Mouse (Mus musculus) embryonic fibroblast, embryonic 13.5 days (primary cell): Measurements from ENCODE around the gene Slc30a1.

ENCODE experiments used
- CTCF ChIP-seq: IDR thresholded peaks from 2 replicates; pipeline ENCODE4 v1.5.1; 2011; ENCODE audit warnings: mild to moderate bottlenecking, control low read depth, low read length, moderate library complexity, borderline replicate concordance; ENCODE audit not compliant: insufficient read depth
- POLR2A ChIP-seq: IDR thresholded peaks from 2 replicates; pipeline ENCODE4 v1.6.1; 2011; ENCODE audit warnings: low read depth, mild to moderate bottlenecking, control low read depth, low read length, moderate library complexity

DNA sequence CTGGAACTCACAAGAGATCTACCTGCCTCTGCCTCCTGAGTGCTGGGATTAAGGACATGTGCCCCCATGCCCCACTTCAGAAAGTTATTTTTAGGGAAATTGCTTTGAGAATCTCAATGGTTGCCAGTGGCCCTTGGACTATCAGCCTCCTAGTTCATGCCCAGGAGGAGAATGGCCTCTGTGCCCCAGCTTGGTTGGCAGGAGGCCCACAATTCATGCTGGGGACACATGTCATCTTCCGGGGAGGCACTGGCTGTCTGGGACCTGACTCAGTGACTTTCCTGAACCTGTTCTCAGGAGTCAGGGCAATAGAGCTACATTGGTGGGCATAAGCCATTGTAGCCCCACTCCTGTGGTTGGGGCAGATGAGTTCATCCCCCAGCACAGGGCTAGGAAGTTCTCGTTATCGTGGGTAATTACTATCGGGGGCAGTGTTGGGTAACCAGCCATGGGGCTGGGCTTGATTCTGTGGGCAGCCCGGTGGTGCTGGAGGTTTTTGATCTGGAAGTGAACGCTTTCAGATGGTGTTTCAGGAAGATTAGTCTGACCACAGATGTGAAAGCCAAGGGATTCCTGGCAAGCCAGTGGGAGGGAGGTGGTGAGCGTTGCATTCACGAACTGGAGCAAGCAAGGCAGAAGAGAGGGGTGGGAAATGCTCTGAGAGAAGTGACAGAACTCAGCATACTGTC is 25.5 kb upstream of the Slc30a1 start:
- TF ChIP-seq CTCF: no peak
- no peak for TF ChIP-seq POLR2A
